Mouse (Mus musculus) embryo, embryonic 11 days (tissue): ENCODE results near the gene Il16.
"Not testable (repeated sequence)": the region's sequence is repeated elsewhere in the genome, so short reads cannot be mapped to it uniquely, and the experiment has no call there.

Experiments used
- DNase-seq: peaks from one replicate; pipeline ENCODE4 v3.0.0-alpha.2; 2015

Gene Il16

GRCm38 (mm10) chr7:83735108-83735781 is 10.3 kb downstream of the Il16 start:
- no peak for DNase-seq

GRCm38 (mm10) chr7:83734671-83735082 is 10.8 kb downstream of the Il16 start:
- no peak for DNase-seq

- DNase-seq: no peak
These were observed 11.3 kb downstream of the Il16 start for GRCm38 (mm10) chr7:83734246-83734645.

GRCm38 (mm10) chr7:83732781-83733180 is 12.7 kb downstream of the Il16 start:
- no peak for DNase-seq

- no peak for DNase-seq
These were observed 13.4 kb downstream of the Il16 start for GRCm38 (mm10) chr7:83731961-83732666.

- no peak for DNase-seq
These were observed 14.2 kb downstream of the Il16 start for GRCm38 (mm10) chr7:83731297-83731696.

- peak; percentile 32 for DNase-seq
These were observed 18.4 kb downstream of the Il16 start for GRCm38 (mm10) chr7:83726936-83727632.

- DNase-seq: no peak
These were observed 19.7 kb downstream of the Il16 start for GRCm38 (mm10) chr7:83725801-83726200.

- no peak for DNase-seq
These were observed 21.0 kb downstream of the Il16 start for GRCm38 (mm10) chr7:83724541-83724940.

- DNase-seq: no peak
These were observed 21.6 kb downstream of the Il16 start for GRCm38 (mm10) chr7:83723954-83724353.

GRCm38 (mm10) chr7:83723221-83723620 is 22.3 kb downstream of the Il16 start:
- DNase-seq: no peak

- no peak for DNase-seq
These were observed 23.0 kb downstream of the Il16 start for GRCm38 (mm10) chr7:83722485-83722884.

GRCm38 (mm10) chr7:83720231-83720630 is 25.3 kb downstream of the Il16 start:
- no peak for DNase-seq

GRCm38 (mm10) chr7:83717021-83717725 is 28.4 kb downstream of the Il16 start:
- no peak for DNase-seq

- no peak for DNase-seq
These were observed 31.9 kb downstream of the Il16 start for GRCm38 (mm10) chr7:83713639-83714038.

- not testable (repeated sequence) for DNase-seq
These were observed 33.8 kb downstream of the Il16 start for GRCm38 (mm10) chr7:83711676-83712259.

- DNase-seq: peak; percentile 59
These were observed 42.3 kb downstream of the Il16 start for GRCm38 (mm10) chr7:83703046-83703775.

- no peak for DNase-seq
These were observed 46.3 kb downstream of the Il16 start for GRCm38 (mm10) chr7:83699066-83699745.

GRCm38 (mm10) chr7:83695449-83696212 is 49.9 kb downstream of the Il16 start:
- DNase-seq: peak; percentile 61

GRCm38 (mm10) chr7:83682640-83683274 is 62.8 kb downstream of the Il16 start:
- DNase-seq: peak; percentile 10
